Mouse (Mus musculus): ENCODE results near the gene Spns2. TPM values are rescaled to one million over a fixed set of nuclear protein-coding genes. Genes with fewer than 3 reads are reported as not detected.

The Spns2 gene
- total and polyA plus RNA-seq, 3 experiments = 0.07 to 0.17 (median 0.14) TPM

- dilution Hi-C loops (cut with MboI; ENCODE audit: extremely low pct_ligation_motif_present, extremely low pct_unique_long_range_greater_than_20kb, low sequenced_read_pairs) = no loop called here
- Histone ChIP-seq H3K79me2 (replicated peaks; ENCODE audit: control insufficient read depth, extremely low read depth, insufficient read depth, poor library complexity, severe bottlenecking) (peaks cover 8% of the 10 kb centered on the region), H3K9me3 (replicated peaks; ENCODE audit: low read length) (no peaks in the 10 kb centered on the region), H3K4me2 (ENCODE audit: insufficient read depth, low read depth, poor library complexity, severe bottlenecking) (no peak overlapping the region), H3K9ac (ENCODE audit: insufficient read depth, low read depth) (no peak overlapping the region), H3K4me1 (ENCODE audit: control insufficient read depth in 1 of 2, insufficient read depth in 2 of 2) (peaks cover 10 to 16% of the 10 kb centered on the region in 2 experiments; a peak in 3 of 4 replicates), H3K36me3 (replicated peaks in 1 of 2; ENCODE audit: control insufficient read depth in 1 of 2, insufficient read depth in 1 of 2, low read length in 1 of 2) (peaks cover 0 to under 1% of the 10 kb centered on the region in 2 experiments), H3K27ac (ENCODE audit: insufficient read depth, low read depth) (no peak overlapping the region), H3K27me3 (replicated peaks) (no peaks in the 10 kb centered on the region), H3K4me3 (replicated peaks in 1 of 3; ENCODE audit: low read depth in 2 of 3, low read length in 2 of 3, poor library complexity in 1 of 3) (no peak overlapping the region)
- DNase-seq (ENCODE audit: extremely low read depth) = no peak
- in situ Hi-C loops (cut with MboI; ENCODE audit: low pct_ligation_motif_present, low pct_unique_long_range_greater_than_20kb, low sequenced_read_pairs) = loop anchor here (5.0 to 25.0 kb wide), 3 partner anchors 105 to 575 kb away; partner anchors contain the start of genes Camkk1 and Med31
- no peak for TF ChIP-seq GABPA (IDR thresholded peaks at IDR 0.05; ENCODE audit: insufficient replicate concordance, low read depth, low read length)
- no peak for TF ChIP-seq IRF4 (IDR thresholded peaks at IDR 0.05; ENCODE audit: low read depth, low read length)
- no peak for TF ChIP-seq CTCF (conservative IDR thresholded peaks at IDR 0.05 in 1 of 2, IDR thresholded peaks at IDR 0.05 in 1 of 2; ENCODE audit: low read depth in 2 of 2, low read length in 2 of 2)
- TF ChIP-seq BHLHE40 (IDR thresholded peaks at IDR 0.05; ENCODE audit: low read depth, low read length) = no peak
- TF ChIP-seq POLR2A (IDR thresholded peaks at IDR 0.05; ENCODE audit: low read depth, low read length) = no peak
- no peak for TF ChIP-seq TCF12 (IDR thresholded peaks at IDR 0.05; ENCODE audit: low read depth, low read length)
- no peak for TF ChIP-seq CHD2 (IDR thresholded peaks at IDR 0.05; ENCODE audit: low read length)
- TF ChIP-seq PAX5 (IDR thresholded peaks at IDR 0.05; ENCODE audit: low read length) = no peak
- TF ChIP-seq MYC (IDR thresholded peaks at IDR 0.05; ENCODE audit: low read depth, low read length) = no peak
Observed at GRCm38 (mm10) chr11:72436756-72437650, 52.7 kb downstream of the Spns2 start.

- peaks cover under 1% of the 10 kb centered on the region for H3K79me2 ChIP-seq (replicated peaks; ENCODE audit: control insufficient read depth, extremely low read depth, insufficient read depth, poor library complexity, severe bottlenecking)
- peaks cover 10 to 16% of the 10 kb centered on the region in 2 experiments; a peak in 3 of 4 replicates for H3K4me1 ChIP-seq (ENCODE audit: control insufficient read depth in 1 of 2, insufficient read depth in 2 of 2)
- no peak for DNase-seq (ENCODE audit: extremely low read depth)
- no peaks in the 10 kb centered on the region for H3K9me3 ChIP-seq (replicated peaks; ENCODE audit: low read length)
- no peaks in the 10 kb centered on the region for H3K36me3 ChIP-seq (replicated peaks in 1 of 2; ENCODE audit: control insufficient read depth in 1 of 2, insufficient read depth in 1 of 2, low read length in 1 of 2)
- H3K4me2 ChIP-seq (ENCODE audit: insufficient read depth, low read depth, poor library complexity, severe bottlenecking) = no peak overlapping the region
- in situ Hi-C loops (cut with MboI; ENCODE audit: low pct_ligation_motif_present, low pct_unique_long_range_greater_than_20kb, low sequenced_read_pairs) = loop anchor here (5.0 to 25.0 kb wide), 3 partner anchors 106 to 576 kb away; partner anchors contain the start of genes Camkk1 and Med31
- H3K9ac ChIP-seq (ENCODE audit: insufficient read depth, low read depth) = no peak overlapping the region
- dilution Hi-C loops (cut with MboI; ENCODE audit: extremely low pct_ligation_motif_present, extremely low pct_unique_long_range_greater_than_20kb, low sequenced_read_pairs) = no loop called here
- H3K27me3 ChIP-seq (replicated peaks) = no peaks in the 10 kb centered on the region
- TF ChIP-seq SMC3 (IDR thresholded peaks at IDR 0.05; ENCODE audit: low read depth, low read length) = no peak
- no peak overlapping the region for H3K4me3 ChIP-seq (replicated peaks in 1 of 3; ENCODE audit: low read depth in 2 of 3, low read length in 2 of 3, poor library complexity in 1 of 3)
- H3K27ac ChIP-seq (ENCODE audit: insufficient read depth, low read depth) = no peak overlapping the region
Observed at GRCm38 (mm10) chr11:72436271-72436670, 53.4 kb downstream of the Spns2 start.

GRCm38 (mm10) chr11:72435694-72436045 lies 54.0 kb downstream of the Spns2 start:
- H3K4me1 ChIP-seq (ENCODE audit: control insufficient read depth in 1 of 2, insufficient read depth in 2 of 2) = peaks cover 10 to 16% of the 10 kb centered on the region in 2 experiments; a peak in 3 of 4 replicates
- DNase-seq (ENCODE audit: extremely low read depth) = no peak
- no peak overlapping the region for H3K27ac ChIP-seq (ENCODE audit: insufficient read depth, low read depth)
- no peak overlapping the region for H3K4me2 ChIP-seq (ENCODE audit: insufficient read depth, low read depth, poor library complexity, severe bottlenecking)
- no peaks in the 10 kb centered on the region for H3K27me3 ChIP-seq (replicated peaks)
- H3K36me3 ChIP-seq (replicated peaks in 1 of 2; ENCODE audit: control insufficient read depth in 1 of 2, insufficient read depth in 1 of 2, low read length in 1 of 2) = no peaks in the 10 kb centered on the region
- no peak overlapping the region for H3K4me3 ChIP-seq (replicated peaks in 1 of 3; ENCODE audit: low read depth in 2 of 3, low read length in 2 of 3, poor library complexity in 1 of 3)
- in situ Hi-C loops (cut with MboI; ENCODE audit: low pct_ligation_motif_present, low pct_unique_long_range_greater_than_20kb, low sequenced_read_pairs) = loop anchor here (5.0 to 25.0 kb wide), 3 partner anchors 107 to 577 kb away; partner anchors contain the start of genes Camkk1 and Med31
- H3K9me3 ChIP-seq (replicated peaks; ENCODE audit: low read length) = no peaks in the 10 kb centered on the region
- no peaks in the 10 kb centered on the region for H3K79me2 ChIP-seq (replicated peaks; ENCODE audit: control insufficient read depth, extremely low read depth, insufficient read depth, poor library complexity, severe bottlenecking)
- dilution Hi-C loops (cut with MboI; ENCODE audit: extremely low pct_ligation_motif_present, extremely low pct_unique_long_range_greater_than_20kb, low sequenced_read_pairs) = no loop called here
- no peak overlapping the region for H3K9ac ChIP-seq (ENCODE audit: insufficient read depth, low read depth)
- no peak for TF ChIP-seq HCFC1 (IDR thresholded peaks at IDR 0.05; ENCODE audit: low read depth, low read length)
- TF ChIP-seq IRF4 (IDR thresholded peaks at IDR 0.05; ENCODE audit: low read depth, low read length) = no peak
- no peak for TF ChIP-seq TCF12 (IDR thresholded peaks at IDR 0.05; ENCODE audit: low read depth, low read length)
- no peak for TF ChIP-seq JUN (IDR thresholded peaks at IDR 0.05; ENCODE audit: insufficient read depth, low read depth, low read length)
- no peak for TF ChIP-seq E2F4 (IDR thresholded peaks at IDR 0.05; ENCODE audit: insufficient replicate concordance, low read depth, low read length)
- TF ChIP-seq USF1 (IDR thresholded peaks at IDR 0.05; ENCODE audit: low read depth, low read length) = no peak
- TF ChIP-seq MXI1 (IDR thresholded peaks at IDR 0.05; ENCODE audit: low read depth, low read length) = no peak
- no peak for TF ChIP-seq EP300 (IDR thresholded peaks at IDR 0.05; ENCODE audit: low read length)
- TF ChIP-seq CHD1 (IDR thresholded peaks at IDR 0.05; ENCODE audit: low read depth, low read length) = no peak
- TF ChIP-seq ZNF384 (IDR thresholded peaks at IDR 0.05; ENCODE audit: low read depth, low read length) = no peak
- no peak for TF ChIP-seq ZC3H11A (IDR thresholded peaks at IDR 0.05; ENCODE audit: low read depth, low read length)
- no peak for TF ChIP-seq NRF1 (IDR thresholded peaks at IDR 0.05; ENCODE audit: low read depth, low read length)
- no peak for TF ChIP-seq SMC3 (IDR thresholded peaks at IDR 0.05; ENCODE audit: low read depth, low read length)
- TF ChIP-seq POLR2A (IDR thresholded peaks at IDR 0.05; ENCODE audit: low read depth, low read length) = no peak
- no peak for TF ChIP-seq MAZ (IDR thresholded peaks at IDR 0.05; ENCODE audit: low read depth, low read length)
- no peak for TF ChIP-seq ELF1 (IDR thresholded peaks at IDR 0.05; ENCODE audit: low read depth, low read length)
- TF ChIP-seq RAD21 (IDR thresholded peaks at IDR 0.05; ENCODE audit: low read depth, low read length) = no peak
- no peak for TF ChIP-seq MEF2A (IDR thresholded peaks at IDR 0.05; ENCODE audit: borderline replicate concordance, low read depth, low read length)

All from CH12.LX (cell line).